ENCODE assay signal across 14 mouse cellular contexts in the genomic region with DNA sequence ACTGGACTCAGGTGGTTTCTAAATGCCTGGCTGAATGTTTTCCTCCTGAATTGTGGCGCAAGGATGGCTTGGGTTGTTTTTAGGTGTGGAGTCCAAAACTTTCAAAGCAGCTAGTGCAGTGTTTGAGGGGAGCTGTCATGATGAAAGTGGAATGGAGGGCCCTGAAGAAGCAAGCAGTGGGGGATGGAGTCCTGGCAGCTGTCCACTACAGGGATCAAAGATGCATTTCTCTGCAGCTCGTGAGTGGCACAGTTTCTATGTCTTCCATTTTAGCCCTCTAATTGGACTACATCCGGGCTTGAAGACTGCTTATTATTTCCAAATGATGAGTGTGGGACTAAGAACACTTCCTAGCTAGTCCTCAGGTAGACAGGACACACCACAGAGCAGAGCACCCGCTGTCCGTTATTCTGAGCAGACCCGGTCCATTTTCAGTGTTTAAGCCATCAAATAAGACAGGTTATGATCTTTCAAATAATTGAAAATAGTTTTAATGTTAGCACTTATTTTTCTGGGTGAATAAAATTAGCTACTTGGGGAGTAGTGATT. TPM values are rescaled to one million over a fixed set of nuclear protein-coding genes. Genes with fewer than 3 reads are reported as not detected.
DNase-seq lines count a peak whose midpoint lies in the region; ATAC-seq and TF ChIP-seq lines count a peak whose summit lies in the region.
"Not testable (repeated sequence)": the region's sequence is repeated elsewhere in the genome, so short reads cannot be mapped to it uniquely, and the experiment has no call there.
"Had no signal": no experiment of that assay in that cellular context is flagged by ENCODE, and none has a peak within 500 bp of the region (broad histone marks: within the 10 kb centered on the region; RNA-seq: fewer than 3 reads in every experiment).

No protein-coding gene starts in this region.

- not testable (repeated sequence) for H3K4me3 ChIP-seq in forebrain, embryonic 13.5 days; forebrain, embryonic 14.5 days (ENCODE audit: low read depth, low read length); forebrain, embryonic 15.5 days; midbrain, embryonic 13.5 days (replicated peaks); midbrain, embryonic 15.5 days; midbrain, embryonic 16.5 days (ENCODE audit: low read depth, low read length)

- H3K4me2 ChIP-seq in forebrain, embryonic 13.5 days; forebrain, embryonic 14.5 days (ENCODE audit: low read length); forebrain, embryonic 15.5 days (replicated peaks); midbrain, embryonic 13.5 days (replicated peaks); midbrain, embryonic 15.5 days; midbrain, embryonic 16.5 days (ENCODE audit: low read length): not testable (repeated sequence)

- peak; percentile 61 for DNase-seq in brain, embryonic 14.5 days (ENCODE audit: low read depth)
- DNase-seq in forebrain, embryonic 14.5 days (ENCODE audit: low spot score): peak; percentile 20
- DNase-seq in retina, postnatal 1 day: peak; percentile 46

- not testable (repeated sequence) for H3K4me1 ChIP-seq in forebrain, embryonic 13.5 days; forebrain, embryonic 14.5 days (ENCODE audit: control insufficient read depth, insufficient read depth, low read length); forebrain, embryonic 15.5 days; midbrain, embryonic 13.5 days (replicated peaks); midbrain, embryonic 15.5 days; midbrain, embryonic 16.5 days (ENCODE audit: control insufficient read depth, insufficient read depth, low read length)

- H3K27ac ChIP-seq in forebrain, embryonic 13.5 days; forebrain, embryonic 14.5 days (ENCODE audit: low read depth, low read length); forebrain, embryonic 15.5 days (replicated peaks); midbrain, embryonic 13.5 days; midbrain, embryonic 15.5 days; midbrain, embryonic 16.5 days (ENCODE audit: low read length): not testable (repeated sequence)

- WGBS in forebrain, embryonic 13.5 days: 51% methylated on average over 6 of the region's 6 CpGs
- WGBS in forebrain, embryonic 14.5 days: 54% methylated on average over 6 of the region's 6 CpGs
- 50% methylated on average over 6 of the region's 6 CpGs for WGBS in forebrain, embryonic 15.5 days
- WGBS in midbrain, embryonic 13.5 days: 71% methylated on average over 6 of the region's 6 CpGs
- 77% methylated on average over 6 of the region's 6 CpGs for WGBS in midbrain, embryonic 15.5 days
- WGBS in midbrain, embryonic 16.5 days: 69% methylated on average over 6 of the region's 6 CpGs

- not testable (repeated sequence) for TF ChIP-seq POLR2A in brain, embryonic 14.5 days (IDR thresholded peaks at IDR 0.05; ENCODE audit: borderline replicate concordance, extremely low read depth, insufficient read depth, insufficient read length, poor library complexity, severe bottlenecking)

- TF ChIP-seq CTCF in brain, embryonic 14.5 days (IDR thresholded peaks at IDR 0.05; ENCODE audit: borderline replicate concordance, extremely low read depth, insufficient read depth, insufficient read length): not testable (repeated sequence)

- not testable (repeated sequence) for H3K9me3 ChIP-seq in forebrain, embryonic 13.5 days (replicated peaks); forebrain, embryonic 14.5 days (replicated peaks; ENCODE audit: control insufficient read depth, low read length); forebrain, embryonic 15.5 days; midbrain, embryonic 13.5 days; midbrain, embryonic 15.5 days; midbrain, embryonic 16.5 days (replicated peaks; ENCODE audit: control insufficient read depth, low read length, poor library complexity, severe bottlenecking)

- not testable (repeated sequence) for H3K9ac ChIP-seq in forebrain, embryonic 13.5 days; forebrain, embryonic 14.5 days (ENCODE audit: low read length); forebrain, embryonic 15.5 days (replicated peaks); midbrain, embryonic 13.5 days (replicated peaks); midbrain, embryonic 15.5 days; midbrain, embryonic 16.5 days (ENCODE audit: low read depth, low read length)

- peak; percentile 69; the same call in 1 of the 2 replicates for ATAC-seq in forebrain, embryonic 13.5 days
- ATAC-seq in forebrain, embryonic 14.5 days: peak; percentile 63; the same call in 1 of the 2 replicates
- ATAC-seq in forebrain, embryonic 15.5 days (replicated peaks): 0 out of 2 replicates have a peak, but pooled peaks have one; percentile 38
- ATAC-seq in midbrain, embryonic 13.5 days: peak; percentile 68; the same call in 1 of the 2 replicates
- ATAC-seq in midbrain, embryonic 15.5 days (replicated peaks): peak; percentile 56; the same call in 1 of the 2 replicates
- ATAC-seq in midbrain, embryonic 16.5 days: peak; percentile 54; the same call in 1 of the 2 replicates

- H3K36me3 ChIP-seq in forebrain, embryonic 13.5 days (ENCODE audit: poor library complexity, severe bottlenecking); forebrain, embryonic 14.5 days (ENCODE audit: control insufficient read depth, insufficient read depth, low read length); forebrain, embryonic 15.5 days; midbrain, embryonic 13.5 days; midbrain, embryonic 15.5 days (replicated peaks); midbrain, embryonic 16.5 days (ENCODE audit: control insufficient read depth, insufficient read depth, low read length): not testable (repeated sequence)

- H3K27me3 ChIP-seq in forebrain, embryonic 13.5 days; forebrain, embryonic 14.5 days (replicated peaks; ENCODE audit: control insufficient read depth, insufficient read depth, low read length); forebrain, embryonic 15.5 days; midbrain, embryonic 13.5 days; midbrain, embryonic 15.5 days (replicated peaks); midbrain, embryonic 16.5 days (ENCODE audit: control insufficient read depth, insufficient read depth, low read depth, low read length): not testable (repeated sequence)

RNA-seq across cellular contexts. Expression of a gene that starts 32.4 kb away (rescaled TPM):
- polyA plus RNA-seq in brain, embryonic 14.5 days (2012; rRNA removed): 0.10 and 0.24 TPM in 2 replicates
- polyA plus RNA-seq in forebrain, embryonic 13.5 days (2015; fragmentation: Nextera tagmentation; extraction: Ambion mirVana): 0.26 TPM in 1 of 2 replicates, not detected in the other
- 0.66 TPM in 1 of 2 replicates, not detected in the other for polyA plus RNA-seq in forebrain, embryonic 14.5 days (2014; fragmentation: Nextera tagmentation; extraction: Ambion mirVana)
- 0.22 and 0.59 TPM in 2 replicates for polyA plus RNA-seq in forebrain, embryonic 15.5 days (2015; fragmentation: Nextera tagmentation; extraction: Ambion mirVana)
- polyA plus RNA-seq in midbrain, embryonic 13.5 days (2015; fragmentation: Nextera tagmentation; extraction: Ambion mirVana): 0.24 and 0.46 TPM in 2 replicates
- 0.45 and 0.86 TPM in 2 replicates for polyA plus RNA-seq in midbrain, embryonic 15.5 days (2015; fragmentation: Nextera tagmentation; extraction: Ambion mirVana)
- polyA plus RNA-seq in midbrain, embryonic 16.5 days (2015; fragmentation: Nextera tagmentation; extraction: Ambion mirVana): 0.56 and 0.63 TPM in 2 replicates
- polyA plus RNA-seq: activated CD4-positive, CD25-positive, alpha-beta regulatory T cell, adult 4 months; adrenal gland, adult 2 months; C2C12; CD4-positive, CD25-positive, alpha-beta regulatory T cell, adult 4 months; G1E; Patski had no signal

RNA-seq across cellular contexts. Expression of a gene that starts 35.7 kb away (rescaled TPM):
- polyA plus RNA-seq in brain, embryonic 14.5 days (2012; rRNA removed): 0.32 and 0.53 TPM in 2 replicates
- polyA plus RNA-seq in forebrain, embryonic 13.5 days (2015; fragmentation: Nextera tagmentation; extraction: Ambion mirVana): 0.14 and 0.34 TPM in 2 replicates
- polyA plus RNA-seq in forebrain, embryonic 14.5 days (2014; fragmentation: Nextera tagmentation; extraction: Ambion mirVana): 0.22 and 0.58 TPM in 2 replicates
- 0.33 and 0.80 TPM in 2 replicates for polyA plus RNA-seq in forebrain, embryonic 15.5 days (2015; fragmentation: Nextera tagmentation; extraction: Ambion mirVana)
- polyA plus RNA-seq in midbrain, embryonic 13.5 days (2015; fragmentation: Nextera tagmentation; extraction: Ambion mirVana): 0.30 and 0.41 TPM in 2 replicates
- polyA plus RNA-seq in midbrain, embryonic 15.5 days (2015; fragmentation: Nextera tagmentation; extraction: Ambion mirVana): 0.47 and 0.58 TPM in 2 replicates
- 0.45 and 0.75 TPM in 2 replicates for polyA plus RNA-seq in midbrain, embryonic 16.5 days (2015; fragmentation: Nextera tagmentation; extraction: Ambion mirVana)
- polyA plus RNA-seq: activated CD4-positive, CD25-positive, alpha-beta regulatory T cell, adult 4 months; adrenal gland, adult 2 months; CD4-positive, CD25-positive, alpha-beta regulatory T cell, adult 4 months; G1E had no signal

RNA-seq across cellular contexts. Expression of a gene that starts 44.6 kb away (rescaled TPM):
- not detected in 2 replicates for polyA plus RNA-seq in brain, embryonic 14.5 days (2012; rRNA removed)
- not detected in 2 replicates for polyA plus RNA-seq in forebrain, embryonic 13.5 days (2015; fragmentation: Nextera tagmentation; extraction: Ambion mirVana)
- not detected in 2 replicates for polyA plus RNA-seq in forebrain, embryonic 14.5 days (2014; fragmentation: Nextera tagmentation; extraction: Ambion mirVana)
- not detected in 2 replicates for polyA plus RNA-seq in forebrain, embryonic 15.5 days (2015; fragmentation: Nextera tagmentation; extraction: Ambion mirVana)
- polyA plus RNA-seq in midbrain, embryonic 13.5 days (2015; fragmentation: Nextera tagmentation; extraction: Ambion mirVana): not detected in 2 replicates
- not detected in 2 replicates for polyA plus RNA-seq in midbrain, embryonic 15.5 days (2015; fragmentation: Nextera tagmentation; extraction: Ambion mirVana)
- not detected in 2 replicates for polyA plus RNA-seq in midbrain, embryonic 16.5 days (2015; fragmentation: Nextera tagmentation; extraction: Ambion mirVana)
- polyA plus RNA-seq: activated CD4-positive, CD25-positive, alpha-beta regulatory T cell, adult 4 months; adrenal gland, adult 2 months; C2C12; G1E; Patski had no signal
